Mouse (Mus musculus) midbrain, embryonic 13.5 days (tissue): Measurements from ENCODE around the gene Gramd1b. TPM values are rescaled to one million over a fixed set of nuclear protein-coding genes. Genes with fewer than 3 reads are reported as not detected.

Source experiments
- ATAC-seq: fragments of 200-750 bp; cut with Nextera tagmentation; 2 replicates; pipeline ENCODE4 v1.8.0; 2017; ENCODE audit warnings: mild to moderate bottlenecking, moderate TSS enrichment, moderate library complexity
- H3K27ac ChIP-seq: fragments of 300-500 bp; sonication (generic); 2 replicates; pipeline ENCODE4 v1.5.1; 2015; ENCODE audit warnings: inconsistent platforms, mild to moderate bottlenecking, moderate library complexity
- H3K27me3 ChIP-seq: fragments of 300-500 bp; sonication (generic); 2 replicates; pipeline ENCODE4 v1.6.1; 2015; ENCODE audit warnings: mild to moderate bottlenecking, inconsistent platforms
- H3K36me3 ChIP-seq: fragments of 300-500 bp; sonication (generic); 2 replicates; pipeline ENCODE4 v1.6.1; 2015; ENCODE audit warnings: mild to moderate bottlenecking, inconsistent platforms
- H3K4me1 ChIP-seq: fragments of 300-500 bp; sonication (generic); replicated peaks from 2 replicates; pipeline ENCODE4 v1.6.1; 2015; ENCODE audit warnings: inconsistent platforms
- H3K4me2 ChIP-seq: fragments of 300-500 bp; sonication (generic); replicated peaks from 2 replicates; pipeline ENCODE4 v1.6.1; 2015; ENCODE audit warnings: moderate library complexity, mild to moderate bottlenecking, inconsistent platforms
- H3K4me3 ChIP-seq: fragments of 300-500 bp; sonication (generic); replicated peaks from 2 replicates; pipeline ENCODE4 v1.5.1; 2015; ENCODE audit warnings: mild to moderate bottlenecking, inconsistent platforms
- H3K9ac ChIP-seq: fragments of 300-500 bp; sonication (generic); replicated peaks from 2 replicates; pipeline ENCODE4 v1.6.1; 2015; ENCODE audit warnings: mild to moderate bottlenecking, inconsistent platforms
- H3K9me3 ChIP-seq: fragments of 300-500 bp; sonication (generic); 2 replicates; pipeline ENCODE4 v1.6.1; 2016; ENCODE audit warnings: mild to moderate bottlenecking, inconsistent platforms
- WGBS: fragments of 180-500 bp; shearing (Covaris S2); methylation state at CpG from one replicate; pipeline ENCODE4 v1.1.7; 2015; 5-methylcytosine and 5-hydroxymethylcytosine counted together
- polyA plus RNA-seq: library from polyadenylated mRNA; unstranded; fragments of >200 nt; fragmentation: Nextera tagmentation; extraction: Ambion mirVana; gene quantifications from 2 replicates; pipeline ENCODE4 v1.2.1, GENCODE M21; 2015

Gramd1b gene
- polyA plus RNA-seq, 1 experiment from 2014 or later: 8.1 TPM

GRCm38 (mm10) chr9:40275904-40276303 lies 255.3 kb downstream of the Gramd1b start:
- no peak overlapping the region for H3K4me3 ChIP-seq
- WGBS: 89% methylated on average over 5 of the region's 5 CpGs
- H3K9me3 ChIP-seq: no peaks in the 10 kb centered on the region
- H3K4me2 ChIP-seq: no peak overlapping the region
- H3K36me3 ChIP-seq: peaks cover 29% of the 10 kb centered on the region
- no peak overlapping the region for H3K9ac ChIP-seq
- peaks cover 29% of the 10 kb centered on the region for H3K4me1 ChIP-seq
- ATAC-seq: no peak
- H3K27ac ChIP-seq: no peak overlapping the region
- H3K27me3 ChIP-seq: no peaks in the 10 kb centered on the region

- H3K9me3 ChIP-seq: no peaks in the 10 kb centered on the region
- H3K36me3 ChIP-seq: peaks cover 9% of the 10 kb centered on the region
- WGBS: 84% methylated on average over 7 of the region's 7 CpGs
- no peak overlapping the region for H3K27ac ChIP-seq
- H3K4me2 ChIP-seq: peak overlapping the region; percentile 70
- H3K27me3 ChIP-seq: no peaks in the 10 kb centered on the region
- H3K9ac ChIP-seq: no peak overlapping the region
- ATAC-seq: no peak
- H3K4me3 ChIP-seq: peak overlapping the region; percentile 8; the same call in 1 of the 2 replicates
- peaks cover 48% of the 10 kb centered on the region for H3K4me1 ChIP-seq
Measured at GRCm38 (mm10) chr9:40272822-40273221, 258.4 kb downstream of the Gramd1b start.

GRCm38 (mm10) chr9:40271075-40271474 lies 260.1 kb downstream of the Gramd1b start:
- peak overlapping the region; percentile 55 for H3K4me3 ChIP-seq
- no peaks in the 10 kb centered on the region for H3K36me3 ChIP-seq
- peak overlapping the region; percentile 79 for H3K9ac ChIP-seq
- H3K4me2 ChIP-seq: peak overlapping the region; percentile 70
- no peaks in the 10 kb centered on the region for H3K27me3 ChIP-seq
- peaks cover 52% of the 10 kb centered on the region for H3K4me1 ChIP-seq
- ATAC-seq: no peak
- H3K27ac ChIP-seq: no peak overlapping the region
- WGBS: 62% methylated on average over 3 of the region's 3 CpGs
- no peaks in the 10 kb centered on the region for H3K9me3 ChIP-seq

- H3K4me3 ChIP-seq: peak overlapping the region; percentile 55
- ATAC-seq: no peak
- no peaks in the 10 kb centered on the region for H3K27me3 ChIP-seq
- peak overlapping the region; percentile 67 for H3K27ac ChIP-seq
- peak overlapping the region; percentile 70 for H3K4me2 ChIP-seq
- peak overlapping the region; percentile 79 for H3K9ac ChIP-seq
- peaks cover 52% of the 10 kb centered on the region for H3K4me1 ChIP-seq
- no peaks in the 10 kb centered on the region for H3K36me3 ChIP-seq
- H3K9me3 ChIP-seq: no peaks in the 10 kb centered on the region
- WGBS: 16% methylated on average over 8 of the region's 8 CpGs
Measured at GRCm38 (mm10) chr9:40269880-40270279, 261.3 kb downstream of the Gramd1b start.

- ATAC-seq: peak; percentile 97
- H3K4me2 ChIP-seq: peak within 1 kb of the TSS; percentile 70
Measured at GRCm38 (mm10) chr9:40269103-40269861, 261.9 kb downstream of the Gramd1b start, which contains the start of gene Scn3b. Gene Scn3b, plus strand, starts transcription at chr9:40269217.

GRCm38 (mm10) chr9:40268748-40269102 lies 262.5 kb downstream of the Gramd1b start:
- WGBS: 0% methylated on average over 4 of the region's 4 CpGs
- no peaks in the 10 kb centered on the region for H3K36me3 ChIP-seq
- peak overlapping the region; percentile 70 for H3K4me2 ChIP-seq
- peak overlapping the region; percentile 67 for H3K27ac ChIP-seq
- H3K27me3 ChIP-seq: no peaks in the 10 kb centered on the region
- peak overlapping the region; percentile 55 for H3K4me3 ChIP-seq
- no peaks in the 10 kb centered on the region for H3K9me3 ChIP-seq
- peak overlapping the region; percentile 79 for H3K9ac ChIP-seq
- peaks cover 50% of the 10 kb centered on the region for H3K4me1 ChIP-seq
- no peak; the same call in 1 of the 2 replicates for ATAC-seq

More at GRCm38 (mm10) chr9:40269103-40269861, 261.9 kb downstream of the Gramd1b start, which contains the start of gene Scn3b:
- no peaks in the 10 kb centered on the region for H3K36me3 ChIP-seq
- no peaks in the 10 kb centered on the region for H3K27me3 ChIP-seq
- H3K9ac ChIP-seq: peak within 1 kb of the TSS; percentile 79
- peaks cover 52% of the 10 kb centered on the region for H3K4me1 ChIP-seq
- 0% methylated on average over 40 of the region's 42 CpGs for WGBS
- H3K9me3 ChIP-seq: no peaks in the 10 kb centered on the region
- H3K4me3 ChIP-seq: peak within 1 kb of the TSS; percentile 55
- peak within 1 kb of the TSS; percentile 67 for H3K27ac ChIP-seq

GRCm38 (mm10) chr9:40268040-40268747 lies 263.0 kb downstream of the Gramd1b start:
- Histone ChIP-seq H3K4me1 (peaks cover 45% of the 10 kb centered on the region), H3K27me3 (no peaks in the 10 kb centered on the region), H3K4me3 (peak overlapping the region; percentile 55), H3K9ac (peak overlapping the region; percentile 79; the same call in 1 of the 2 replicates), H3K9me3 (no peaks in the 10 kb centered on the region), H3K36me3 (no peaks in the 10 kb centered on the region), H3K27ac (peak overlapping the region; percentile 67; the same call in 1 of the 2 replicates), H3K4me2 (peak overlapping the region; percentile 70)
- WGBS: 11% methylated on average over 21 of the region's 21 CpGs
- ATAC-seq: peak; percentile 1; the same call in 1 of the 2 replicates

- 62% methylated on average over 6 of the region's 6 CpGs for WGBS
- H3K9ac ChIP-seq: no peak overlapping the region
- no peaks in the 10 kb centered on the region for H3K27me3 ChIP-seq
- H3K27ac ChIP-seq: no peak overlapping the region
- no peaks in the 10 kb centered on the region for H3K36me3 ChIP-seq
- H3K4me2 ChIP-seq: no peak overlapping the region
- no peaks in the 10 kb centered on the region for H3K9me3 ChIP-seq
- peaks cover 15% of the 10 kb centered on the region for H3K4me1 ChIP-seq
- H3K4me3 ChIP-seq: no peak overlapping the region
- ATAC-seq: no peak
Measured at GRCm38 (mm10) chr9:40263874-40264273, 267.3 kb downstream of the Gramd1b start.

- no peaks in the 10 kb centered on the region for H3K27me3 ChIP-seq
- no peaks in the 10 kb centered on the region for H3K36me3 ChIP-seq
- H3K4me3 ChIP-seq: no peak overlapping the region
- WGBS: 83% methylated on average over 3 of the region's 3 CpGs
- H3K27ac ChIP-seq: no peak overlapping the region
- ATAC-seq: no peak
- no peak overlapping the region for H3K9ac ChIP-seq
- no peaks in the 10 kb centered on the region for H3K4me1 ChIP-seq
- no peak overlapping the region for H3K4me2 ChIP-seq
- H3K9me3 ChIP-seq: no peaks in the 10 kb centered on the region
Measured at GRCm38 (mm10) chr9:40252459-40252858, 278.7 kb downstream of the Gramd1b start.

- Histone ChIP-seq H3K27ac (no peak overlapping the region), H3K27me3 (no peaks in the 10 kb centered on the region), H3K4me3 (no peak overlapping the region), H3K9me3 (no peaks in the 10 kb centered on the region), H3K36me3 (no peaks in the 10 kb centered on the region), H3K4me2 (no peak overlapping the region), H3K4me1 (peaks cover 10% of the 10 kb centered on the region; the same call in 1 of the 2 replicates), H3K9ac (no peak overlapping the region)
- 80% methylated on average over 1 of the region's 1 CpGs for WGBS
- no peak for ATAC-seq
Measured at GRCm38 (mm10) chr9:40249106-40249505, 282.1 kb downstream of the Gramd1b start.

- Histone ChIP-seq H3K9me3 (no peaks in the 10 kb centered on the region), H3K9ac (no peak overlapping the region), H3K4me3 (no peak overlapping the region), H3K27ac (no peak overlapping the region), H3K4me2 (no peak overlapping the region), H3K36me3 (no peaks in the 10 kb centered on the region), H3K4me1 (peaks cover 17% of the 10 kb centered on the region), H3K27me3 (no peaks in the 10 kb centered on the region)
- WGBS: 62% methylated on average over 6 of the region's 6 CpGs
- no peak for ATAC-seq
Measured at GRCm38 (mm10) chr9:40246702-40247101, 284.5 kb downstream of the Gramd1b start.
